Mouse (Mus musculus): ENCODE data around the gene Gfod1. TPM values are rescaled to one million over a fixed set of nuclear protein-coding genes. Genes with fewer than 3 reads are reported as not detected.
A peak's percentile ranks its signal among the peaks of the same experiment; 100 is the strongest.

Gfod1 gene
- total and polyA plus RNA-seq, 2 experiments from 2014 or later = 2.4 to 22.4 TPM

DNA sequence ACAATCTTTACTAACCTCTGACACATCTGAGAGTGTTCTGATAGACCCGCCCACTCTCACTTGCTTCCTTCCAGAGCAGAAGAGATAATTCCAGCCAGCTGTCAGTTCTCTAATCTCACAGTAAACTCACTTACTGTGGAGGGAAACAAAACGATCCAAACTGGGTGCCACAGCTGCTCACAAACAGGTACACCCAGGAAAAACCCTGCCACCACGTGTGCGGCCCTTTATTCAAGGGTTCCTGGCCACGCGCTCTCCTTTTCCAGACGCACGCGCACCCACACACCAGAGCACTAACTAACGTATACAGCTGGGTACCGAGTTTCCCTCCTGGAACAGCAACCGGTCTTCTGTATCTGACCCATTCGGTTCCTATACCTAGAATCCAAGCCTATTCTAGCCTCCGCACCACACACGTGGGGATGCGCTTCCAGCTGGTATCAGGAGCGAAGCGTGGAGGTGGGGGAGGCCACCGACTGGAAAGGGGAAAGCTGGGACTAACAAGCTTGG, 1.3 kb downstream of the Gfod1 start:
- H3K9ac ChIP-seq (replicated peaks; ENCODE audit: low read length, poor library complexity, severe bottlenecking) = peak overlapping the region; percentile 69
- H3K4me1 ChIP-seq (ENCODE audit: insufficient read depth, low read length) = peaks cover 19% of the 10 kb centered on the region; the same call in 1 of the 2 replicates
- no peaks in the 10 kb centered on the region for H3K9me3 ChIP-seq (ENCODE audit: low read length)
- no peaks in the 10 kb centered on the region for H3K27me3 ChIP-seq (ENCODE audit: insufficient read depth, low read length)
- under 1% methylated on average over 19 of the region's 19 CpGs for WGBS
- ATAC-seq (ENCODE audit: low FRiP score) (0 out of 2 replicates have a peak, but pooled peaks have one; percentile 10), DNase-seq (ENCODE audit: low spot score) (peak; percentile 55)
- peak overlapping the region; percentile 64 for H3K4me2 ChIP-seq (ENCODE audit: low read depth, low read length, poor library complexity, severe bottlenecking)
- peak overlapping the region; percentile 74 for H3K4me3 ChIP-seq (ENCODE audit: low read depth, low read length)
- no peaks in the 10 kb centered on the region for H3K36me3 ChIP-seq (ENCODE audit: insufficient read depth, low read length)
- peak overlapping the region; percentile 82 for H3K27ac ChIP-seq (ENCODE audit: low read depth, low read length)
- TF ChIP-seq CTCF (IDR thresholded peaks at IDR 0.05) = no peak

DNA sequence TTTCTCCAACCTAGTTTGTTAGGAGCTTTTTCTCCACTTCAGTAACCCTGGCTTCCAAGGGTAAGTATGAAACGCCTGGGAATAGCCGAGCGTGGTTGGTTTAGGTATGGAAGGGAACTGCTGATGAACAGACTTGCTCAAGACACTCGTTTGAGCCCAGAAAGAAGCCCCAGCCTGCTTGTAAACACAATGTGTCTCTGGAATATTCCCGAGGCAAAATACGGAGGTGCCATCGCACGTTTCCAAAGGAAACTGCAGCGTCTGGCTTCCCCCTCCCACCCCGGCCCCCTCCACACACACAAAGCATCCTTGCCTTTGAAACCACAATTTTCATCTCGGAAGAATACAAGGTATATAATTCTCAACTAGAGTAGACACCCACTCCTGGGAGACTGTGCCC, 1.7 kb downstream of the Gfod1 start:
- TF ChIP-seq CTCF (IDR thresholded peaks at IDR 0.05) = no peak
- peak; percentile 29 for DNase-seq (ENCODE audit: low spot score)

DNA sequence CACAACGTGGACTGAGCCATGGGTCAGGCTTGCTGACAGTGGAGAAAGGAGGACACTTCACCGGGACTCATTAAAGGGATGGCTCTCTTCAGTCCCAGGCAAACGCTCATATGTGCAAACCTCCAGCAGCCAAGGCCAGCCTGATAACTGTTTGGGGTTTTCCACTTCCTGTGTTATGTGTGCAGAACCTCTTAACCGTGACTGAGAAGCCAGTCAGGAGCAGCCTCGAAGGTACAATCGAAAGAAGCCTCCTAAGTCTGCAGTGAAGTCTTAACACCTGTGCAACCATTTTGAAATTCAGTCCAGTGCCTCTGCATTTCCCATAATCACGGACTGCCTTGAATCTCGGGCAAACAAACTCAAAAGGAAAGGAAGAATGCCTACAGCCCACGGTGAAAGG, 3.1 kb downstream of the Gfod1 start:
- Histone ChIP-seq H3K4me2 (ENCODE audit: low read depth, low read length, poor library complexity, severe bottlenecking) (peak overlapping the region; percentile 64), H3K4me3 (ENCODE audit: low read depth, low read length) (peak overlapping the region; percentile 74), H3K9ac (replicated peaks; ENCODE audit: low read length, poor library complexity, severe bottlenecking) (0 out of 2 replicates have a peak overlapping the region, but pooled peaks have one; percentile 13), H3K36me3 (ENCODE audit: insufficient read depth, low read length) (no peaks in the 10 kb centered on the region), H3K27me3 (ENCODE audit: insufficient read depth, low read length) (no peaks in the 10 kb centered on the region), H3K4me1 (ENCODE audit: insufficient read depth, low read length) (peaks cover 19% of the 10 kb centered on the region; the same call in 1 of the 2 replicates), H3K27ac (ENCODE audit: low read depth, low read length) (no peak overlapping the region), H3K9me3 (ENCODE audit: low read length) (no peaks in the 10 kb centered on the region)
- ATAC-seq (ENCODE audit: low FRiP score) (no peak), DNase-seq (ENCODE audit: low spot score) (no peak)
- no peak for TF ChIP-seq CTCF (IDR thresholded peaks at IDR 0.05)
- WGBS = 31% methylated on average over 9 of the region's 9 CpGs

More for the DNA sequence above, 1.7 kb downstream of the Gfod1 start:
- H3K4me1 ChIP-seq (ENCODE audit: insufficient read depth, low read length) = peaks cover 19% of the 10 kb centered on the region; the same call in 1 of the 2 replicates
- no peaks in the 10 kb centered on the region for H3K9me3 ChIP-seq (ENCODE audit: low read length)
- H3K36me3 ChIP-seq (ENCODE audit: insufficient read depth, low read length) = no peaks in the 10 kb centered on the region
- under 1% methylated on average over 11 of the region's 11 CpGs for WGBS
- H3K9ac ChIP-seq (replicated peaks; ENCODE audit: low read length, poor library complexity, severe bottlenecking) = peak overlapping the region; percentile 6; the same call in 1 of the 2 replicates
- peak overlapping the region; percentile 64 for H3K4me2 ChIP-seq (ENCODE audit: low read depth, low read length, poor library complexity, severe bottlenecking)
- no peak overlapping the region for H3K27ac ChIP-seq (ENCODE audit: low read depth, low read length)
- ATAC-seq (ENCODE audit: low FRiP score) = no peak
- peak overlapping the region; percentile 74 for H3K4me3 ChIP-seq (ENCODE audit: low read depth, low read length)
- no peaks in the 10 kb centered on the region for H3K27me3 ChIP-seq (ENCODE audit: insufficient read depth, low read length)

DNA sequence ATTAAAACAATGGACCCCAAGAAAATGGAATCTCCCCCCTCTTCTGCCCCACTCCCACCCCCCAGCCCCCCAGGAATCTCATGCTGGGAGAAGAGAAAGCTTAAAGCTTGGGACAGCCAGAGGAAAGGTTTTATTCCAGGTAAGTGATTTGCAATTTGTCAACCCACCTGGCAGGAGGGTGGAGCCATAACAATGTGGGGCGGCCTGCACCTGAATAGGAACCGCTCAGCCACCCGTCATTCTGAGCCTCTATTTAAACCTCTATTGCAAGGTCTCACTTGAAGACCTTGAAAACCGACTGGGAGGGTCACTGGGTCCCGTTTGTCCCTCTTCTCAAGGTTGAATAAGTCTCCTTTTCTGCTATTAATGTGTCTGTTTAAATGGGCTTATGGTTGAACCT, 3.6 kb downstream of the Gfod1 start:
- H3K36me3 ChIP-seq (ENCODE audit: insufficient read depth, low read length) = no peaks in the 10 kb centered on the region
- H3K4me2 ChIP-seq (ENCODE audit: low read depth, low read length, poor library complexity, severe bottlenecking) = peak overlapping the region; percentile 64
- DNase-seq (ENCODE audit: low spot score) = no peak
- no peak for TF ChIP-seq CTCF (IDR thresholded peaks at IDR 0.05)
- no peak for ATAC-seq (ENCODE audit: low FRiP score)
- no peaks in the 10 kb centered on the region for H3K9me3 ChIP-seq (ENCODE audit: low read length)
- WGBS = 40% methylated on average over 5 of the region's 5 CpGs
- peak overlapping the region; percentile 74 for H3K4me3 ChIP-seq (ENCODE audit: low read depth, low read length)
- 0 out of 2 replicates have a peak overlapping the region, but pooled peaks have one; percentile 13 for H3K9ac ChIP-seq (replicated peaks; ENCODE audit: low read length, poor library complexity, severe bottlenecking)
- peaks cover 19% of the 10 kb centered on the region; the same call in 1 of the 2 replicates for H3K4me1 ChIP-seq (ENCODE audit: insufficient read depth, low read length)
- no peak overlapping the region for H3K27ac ChIP-seq (ENCODE audit: low read depth, low read length)
- H3K27me3 ChIP-seq (ENCODE audit: insufficient read depth, low read length) = no peaks in the 10 kb centered on the region

DNA sequence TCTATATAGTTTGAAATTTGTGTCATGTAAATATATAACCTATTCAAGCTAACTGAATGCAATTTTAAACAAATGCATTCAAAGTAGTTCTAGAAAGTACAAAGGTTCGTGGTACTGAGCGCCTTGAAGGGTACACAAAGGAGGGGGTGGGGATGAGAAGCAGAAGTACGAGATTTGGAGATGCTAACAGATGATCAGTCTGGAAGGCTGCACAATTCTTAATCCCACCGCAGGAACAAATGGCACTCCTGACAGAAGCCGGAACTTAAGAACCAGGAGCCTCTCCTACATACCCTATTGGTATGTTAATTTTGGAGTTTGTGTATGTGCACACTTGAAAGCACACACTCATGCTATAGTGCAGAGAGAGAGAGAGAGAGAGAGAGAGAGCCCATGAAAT, 4.8 kb downstream of the Gfod1 start:
- 27% methylated on average over 5 of the region's 5 CpGs for WGBS
- ATAC-seq (ENCODE audit: low FRiP score) = no peak
- H3K27ac ChIP-seq (ENCODE audit: low read depth, low read length) = no peak overlapping the region
- H3K9me3 ChIP-seq (ENCODE audit: low read length) = no peaks in the 10 kb centered on the region
- TF ChIP-seq CTCF (IDR thresholded peaks at IDR 0.05) = no peak
- H3K4me3 ChIP-seq (ENCODE audit: low read depth, low read length) = no peak overlapping the region
- no peaks in the 10 kb centered on the region for H3K36me3 ChIP-seq (ENCODE audit: insufficient read depth, low read length)
- H3K4me1 ChIP-seq (ENCODE audit: insufficient read depth, low read length) = peaks cover 16% of the 10 kb centered on the region; the same call in 1 of the 2 replicates
- DNase-seq (ENCODE audit: low spot score) = no peak
- peak overlapping the region; percentile 64 for H3K4me2 ChIP-seq (ENCODE audit: low read depth, low read length, poor library complexity, severe bottlenecking)
- no peak overlapping the region for H3K9ac ChIP-seq (replicated peaks; ENCODE audit: low read length, poor library complexity, severe bottlenecking)
- no peaks in the 10 kb centered on the region for H3K27me3 ChIP-seq (ENCODE audit: insufficient read depth, low read length)

DNA sequence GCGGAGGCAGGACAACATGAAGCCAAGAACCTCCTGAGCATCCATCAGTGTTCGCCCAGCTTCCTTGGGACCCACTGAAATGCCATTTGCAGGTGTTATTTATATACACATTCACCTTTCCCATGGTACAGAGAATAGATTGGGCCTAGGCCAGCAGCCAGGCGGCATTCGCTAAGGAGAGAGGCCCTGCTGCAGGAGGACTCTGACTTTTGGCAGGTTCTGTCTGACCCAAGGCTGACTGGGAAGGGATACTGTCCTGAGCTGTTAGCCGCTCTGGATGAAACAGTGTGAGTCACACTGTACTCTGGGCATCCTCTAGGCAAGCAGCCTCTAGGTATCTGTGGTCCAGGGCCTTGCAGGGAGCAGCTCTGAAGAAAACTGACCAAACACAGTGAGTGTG, 6.4 kb downstream of the Gfod1 start:
- peaks cover 16% of the 10 kb centered on the region; the same call in 1 of the 2 replicates for H3K4me1 ChIP-seq (ENCODE audit: insufficient read depth, low read length)
- no peak overlapping the region for H3K27ac ChIP-seq (ENCODE audit: low read depth, low read length)
- WGBS = 94% methylated on average over 5 of the region's 5 CpGs
- no peak for DNase-seq (ENCODE audit: low spot score)
- H3K9ac ChIP-seq (replicated peaks; ENCODE audit: low read length, poor library complexity, severe bottlenecking) = no peak overlapping the region
- no peak overlapping the region for H3K4me3 ChIP-seq (ENCODE audit: low read depth, low read length)
- no peaks in the 10 kb centered on the region for H3K27me3 ChIP-seq (ENCODE audit: insufficient read depth, low read length)
- H3K4me2 ChIP-seq (ENCODE audit: low read depth, low read length, poor library complexity, severe bottlenecking) = no peak overlapping the region
- H3K36me3 ChIP-seq (ENCODE audit: insufficient read depth, low read length) = no peaks in the 10 kb centered on the region
- no peaks in the 10 kb centered on the region for H3K9me3 ChIP-seq (ENCODE audit: low read length)
- ATAC-seq (ENCODE audit: low FRiP score) = no peak
- TF ChIP-seq CTCF (IDR thresholded peaks at IDR 0.05) = no peak
